Mouse (Mus musculus) limb, embryonic 12.5 days (tissue): ENCODE results near the gene Mrps14. TPM values are rescaled to one million over a fixed set of nuclear protein-coding genes. Genes with fewer than 3 reads are reported as not detected.
A peak's percentile ranks its signal among the peaks of the same experiment; 100 is the strongest.

ENCODE experiments used
- ATAC-seq: fragments of 200-750 bp; cut with Nextera tagmentation; 2 replicates; pipeline ENCODE4 v1.8.0; 2017; ENCODE audit warnings: low read depth, moderate TSS enrichment; ENCODE audit not compliant: insufficient number of reproducible peaks, insufficient read depth, low FRiP score, low TSS enrichment
- H3K27ac ChIP-seq: fragments of 300-500 bp; sonication (generic); 2 replicates; pipeline ENCODE4 v1.5.1; 2016; ENCODE audit warnings: mild to moderate bottlenecking, moderate library complexity
- H3K27me3 ChIP-seq: fragments of 300-500 bp; sonication (generic); 2 replicates; pipeline ENCODE4 v1.6.1; 2016; ENCODE audit warnings: mild to moderate bottlenecking, moderate library complexity
- H3K36me3 ChIP-seq: fragments of 300-500 bp; sonication (generic); 2 replicates; pipeline ENCODE4 v1.6.1; 2016; ENCODE audit warnings: mild to moderate bottlenecking, moderate library complexity
- H3K4me1 ChIP-seq: fragments of 300-500 bp; sonication (generic); replicated peaks from 2 replicates; pipeline ENCODE4 v1.6.1; 2016
- H3K4me2 ChIP-seq: fragments of 300-500 bp; sonication (generic); 2 replicates; pipeline ENCODE4 v1.6.1; 2016; ENCODE audit warnings: mild to moderate bottlenecking, moderate library complexity
- H3K4me3 ChIP-seq: fragments of 300-500 bp; sonication (generic); replicated peaks from 2 replicates; pipeline ENCODE4 v1.5.1; 2016; ENCODE audit warnings: mild to moderate bottlenecking
- H3K9ac ChIP-seq: fragments of 300-500 bp; sonication (generic); replicated peaks from 2 replicates; pipeline ENCODE4 v1.6.1; 2016; ENCODE audit warnings: mild to moderate bottlenecking, moderate library complexity
- H3K9me3 ChIP-seq: fragments of 300-500 bp; sonication (generic); 2 replicates; pipeline ENCODE4 v1.6.1; 2016; ENCODE audit warnings: mild to moderate bottlenecking, moderate library complexity
- WGBS: fragments of 180-500 bp; shearing (Covaris S2); methylation state at CpG from one replicate; pipeline ENCODE4 v1.1.7; 2016; 5-methylcytosine and 5-hydroxymethylcytosine counted together
- polyA plus RNA-seq: library from polyadenylated mRNA; unstranded; fragments of >200 nt; fragmentation: Nextera tagmentation; extraction: Ambion mirVana; gene quantifications from 2 replicates; pipeline ENCODE4 v1.2.1, GENCODE M21; 2016

The Mrps14 gene
- polyA plus RNA-seq, 1 experiment from 2014 or later: 262 TPM

DNA sequence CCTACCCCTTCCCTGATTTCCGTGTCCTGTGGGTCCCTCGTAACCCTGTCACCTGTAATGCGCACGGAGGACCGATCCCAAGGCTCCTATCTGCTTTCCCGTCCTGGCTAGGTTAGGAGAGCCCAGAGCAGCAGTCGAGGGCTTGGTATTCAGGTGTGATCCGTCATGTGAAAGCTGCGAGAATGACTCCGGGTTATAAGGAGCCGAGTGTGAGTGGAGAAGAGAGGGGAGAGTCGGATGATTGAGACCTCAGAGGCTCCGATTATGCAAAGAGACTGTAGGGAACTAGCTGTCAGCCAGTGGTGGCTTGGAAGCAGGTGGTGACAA is 285 bp downstream of the Mrps14 start:
- WGBS: 0% methylated on average over 13 of the region's 13 CpGs

DNA sequence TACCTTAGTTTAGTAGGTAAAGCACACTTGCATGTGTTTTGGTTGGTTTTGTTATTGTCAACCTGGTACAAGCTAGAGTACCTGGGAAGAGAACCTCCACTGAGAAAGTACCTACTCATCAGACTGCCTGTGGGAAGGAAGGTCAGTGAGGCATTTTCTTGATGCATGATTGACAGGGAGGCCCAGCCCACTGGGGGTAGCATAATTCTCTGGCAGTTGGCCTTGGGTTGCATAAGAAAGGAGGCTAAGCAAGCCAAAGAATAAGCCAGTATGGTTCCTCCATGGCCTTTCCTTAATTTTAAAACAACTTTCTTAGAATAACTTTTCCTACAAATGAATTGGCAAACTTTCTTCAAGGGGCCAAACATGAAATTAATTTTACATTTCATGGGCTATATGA is 10.5 kb downstream of the Mrps14 start:
- no peak overlapping the region for H3K4me3 ChIP-seq
- H3K27me3 ChIP-seq: no peaks in the 10 kb centered on the region
- H3K9me3 ChIP-seq: no peaks in the 10 kb centered on the region
- H3K4me1 ChIP-seq: 0 out of 2 replicates have a peak, but pooled peaks cover under 1% of the 10 kb centered on the region
- peaks cover 70% of the 10 kb centered on the region for H3K36me3 ChIP-seq
- H3K4me2 ChIP-seq: no peak overlapping the region
- ATAC-seq: no peak
- no peak overlapping the region for H3K27ac ChIP-seq
- H3K9ac ChIP-seq: no peak overlapping the region

More for the DNA sequence above, 285 bp downstream of the Mrps14 start:
- H3K4me3 ChIP-seq: peak overlapping the region; percentile 83
- H3K4me1 ChIP-seq: peaks cover 3% of the 10 kb centered on the region
- peak overlapping the region; percentile 79 for H3K9ac ChIP-seq
- H3K27me3 ChIP-seq: no peaks in the 10 kb centered on the region
- ATAC-seq: no peak
- H3K27ac ChIP-seq: peak overlapping the region; percentile 79
- peak overlapping the region; percentile 82 for H3K4me2 ChIP-seq
- no peaks in the 10 kb centered on the region for H3K9me3 ChIP-seq
- H3K36me3 ChIP-seq: peaks cover 28% of the 10 kb centered on the region

DNA sequence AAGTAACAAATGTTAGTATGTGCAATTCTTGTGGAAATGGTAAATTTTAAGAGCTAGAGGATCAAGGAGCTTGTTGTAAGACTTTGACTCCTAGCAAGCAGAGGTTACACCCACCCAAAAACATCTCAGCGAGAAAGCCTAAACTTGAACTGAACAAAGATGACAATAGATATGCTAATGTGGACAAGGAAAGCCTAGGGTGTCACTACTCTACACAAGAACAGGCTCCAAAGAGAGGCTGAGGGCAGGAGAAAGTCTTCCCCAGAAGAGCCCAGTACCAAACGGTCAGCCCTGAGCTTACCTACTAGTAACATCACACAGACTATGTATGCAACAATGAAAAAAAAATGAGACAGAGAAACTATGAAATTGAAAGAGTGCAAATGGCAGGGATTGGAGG is 14.8 kb downstream of the Mrps14 start:
- Histone ChIP-seq H3K9me3 (no peaks in the 10 kb centered on the region), H3K4me2 (no peak overlapping the region), H3K36me3 (peaks cover 31% of the 10 kb centered on the region), H3K27ac (no peak overlapping the region), H3K9ac (no peak overlapping the region), H3K27me3 (no peaks in the 10 kb centered on the region), H3K4me1 (peaks cover 10% of the 10 kb centered on the region), H3K4me3 (no peak overlapping the region)
- 85% methylated on average over 2 of the region's 2 CpGs for WGBS
- ATAC-seq: no peak

DNA sequence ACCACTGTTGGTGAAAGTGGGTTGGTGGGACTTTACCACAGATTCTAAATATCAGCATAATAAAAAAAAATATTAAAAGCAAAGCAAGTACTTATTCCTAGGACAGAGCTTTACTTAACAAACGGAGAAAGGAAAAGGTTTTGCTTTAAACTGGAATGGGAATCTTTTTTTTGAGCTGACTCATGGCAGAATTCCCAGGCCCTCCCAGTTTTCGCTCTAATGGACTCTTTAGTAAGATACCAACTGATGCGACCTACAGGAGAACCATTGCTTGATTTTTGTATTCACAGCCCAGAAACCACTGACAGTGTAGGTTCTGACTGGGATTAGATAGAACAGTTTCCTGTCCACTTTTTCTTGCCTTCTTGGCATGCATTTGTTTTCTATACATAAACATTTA is 15.6 kb downstream of the Mrps14 start:
- peaks cover 10% of the 10 kb centered on the region for H3K4me1 ChIP-seq
- peak overlapping the region; percentile 87 for H3K4me3 ChIP-seq
- no peak overlapping the region for H3K9ac ChIP-seq
- no peaks in the 10 kb centered on the region for H3K9me3 ChIP-seq
- H3K36me3 ChIP-seq: peaks cover 25% of the 10 kb centered on the region
- WGBS: 74% methylated on average over 3 of the region's 3 CpGs
- H3K4me2 ChIP-seq: peak overlapping the region; percentile 68
- H3K27me3 ChIP-seq: no peaks in the 10 kb centered on the region
- ATAC-seq: no peak
- no peak overlapping the region for H3K27ac ChIP-seq

DNA sequence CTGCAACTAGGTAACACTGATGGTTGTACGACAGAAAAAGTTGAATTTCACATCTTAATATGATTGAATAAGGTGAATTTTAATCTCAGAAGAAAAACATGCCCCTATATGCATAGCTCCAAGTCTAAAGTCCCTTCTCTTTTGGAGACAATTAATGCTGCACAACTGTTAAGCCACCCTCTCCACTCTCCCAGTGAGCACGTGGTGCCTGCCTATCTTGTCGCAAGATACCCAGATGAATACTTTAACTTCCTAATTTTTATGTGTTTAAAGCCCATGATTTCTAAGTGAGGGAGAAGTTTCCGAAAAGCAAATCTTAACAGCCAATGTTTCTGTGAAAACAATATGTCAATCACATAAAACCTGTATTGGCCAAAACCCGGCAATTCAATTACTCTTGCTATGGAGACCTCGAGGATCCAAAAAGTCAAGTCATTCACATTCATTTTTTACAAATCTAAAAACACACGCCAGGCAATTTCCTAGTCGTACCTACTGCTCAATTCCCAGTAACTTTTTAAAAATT is 16.6 kb downstream of the Mrps14 start:
- peak overlapping the region; percentile 87 for H3K4me3 ChIP-seq
- H3K9me3 ChIP-seq: no peaks in the 10 kb centered on the region
- H3K27ac ChIP-seq: peak overlapping the region; percentile 98; the same call in 1 of the 2 replicates
- H3K27me3 ChIP-seq: no peaks in the 10 kb centered on the region
- H3K9ac ChIP-seq: peak overlapping the region; percentile 93
- peaks cover 10% of the 10 kb centered on the region for H3K4me1 ChIP-seq
- ATAC-seq: no peak
- peaks cover 14% of the 10 kb centered on the region for H3K36me3 ChIP-seq
- H3K4me2 ChIP-seq: peak overlapping the region; percentile 68
- 2% methylated on average over 8 of the region's 8 CpGs for WGBS

DNA sequence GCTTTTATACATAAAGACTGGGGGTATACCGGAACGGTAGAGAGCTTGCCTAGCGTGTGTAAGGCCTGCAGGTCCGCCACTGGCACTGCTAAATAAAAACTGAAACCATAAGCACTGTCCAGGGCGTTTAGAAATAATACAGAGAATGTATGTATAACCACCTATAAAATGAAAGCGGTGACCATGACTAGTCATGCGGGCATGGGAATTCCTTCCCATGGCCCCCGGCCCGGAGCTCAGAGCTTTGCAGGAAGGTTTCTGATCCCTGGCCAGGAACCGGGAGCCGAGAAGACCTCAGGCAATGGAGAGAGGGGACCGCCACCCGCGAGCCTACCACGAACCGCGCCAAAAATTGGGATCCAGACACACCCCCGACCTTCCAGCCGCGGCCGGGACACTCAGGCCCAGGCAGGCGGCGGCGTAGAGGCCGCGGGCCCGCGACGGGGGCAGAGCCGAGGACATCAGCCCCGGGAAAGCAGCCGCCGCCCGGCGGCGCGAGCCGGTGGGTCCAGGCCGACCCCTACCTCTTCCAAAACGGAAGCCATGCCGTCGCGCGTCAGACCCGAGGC is 17.2 kb downstream of the Mrps14 start:
- Histone ChIP-seq H3K4me2 (peak overlapping the region; percentile 68), H3K4me3 (peak overlapping the region; percentile 87)
- peak; percentile 75 for ATAC-seq

DNA sequence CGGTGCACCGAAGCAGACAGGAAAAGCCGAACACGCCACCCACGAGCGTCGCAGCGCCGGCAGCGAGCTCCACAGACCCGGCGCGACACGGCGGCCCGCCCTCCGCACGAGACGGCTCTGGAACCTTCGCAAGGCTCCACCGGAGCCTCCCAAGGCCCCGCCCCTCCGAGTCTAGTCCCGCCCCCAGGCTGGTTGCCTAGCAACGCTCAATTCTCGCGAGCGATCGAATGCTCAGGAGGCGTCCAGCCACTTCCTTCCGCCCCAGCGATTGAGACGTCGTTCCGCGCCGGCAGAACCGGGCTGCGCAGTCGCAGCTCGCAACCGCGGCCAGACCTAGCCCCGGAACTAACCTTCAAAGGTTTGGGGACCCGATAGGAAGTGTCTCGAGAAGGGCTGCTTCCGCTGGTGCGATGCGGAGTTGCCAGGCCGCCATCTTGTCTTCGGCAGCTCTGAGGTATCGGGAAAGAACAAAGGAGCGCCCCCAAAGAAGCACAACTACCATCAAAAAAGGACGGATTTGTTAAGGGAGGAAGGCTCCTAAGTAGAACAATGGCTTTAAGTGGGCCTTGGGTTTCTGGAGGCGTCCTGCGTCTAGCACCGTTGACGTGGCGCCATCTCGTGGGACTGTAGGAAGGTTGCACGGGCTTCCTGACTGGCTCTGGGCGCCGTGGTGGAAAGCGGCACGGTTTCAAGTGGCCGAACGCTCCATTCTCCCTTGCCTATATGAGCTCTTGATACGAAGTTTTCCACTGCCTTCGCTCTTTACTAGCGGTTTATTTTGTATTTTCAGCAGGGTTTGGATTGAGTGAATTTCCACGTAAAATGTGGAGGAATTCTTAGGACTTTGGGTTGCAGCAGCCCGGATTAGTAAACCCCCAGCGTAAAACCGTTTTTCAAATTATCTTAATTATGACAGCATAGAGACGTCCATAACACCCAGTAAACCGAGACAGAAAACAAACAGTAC is 18.0 kb downstream of the Mrps14 start, which contains the start of gene Cacybp:
Gene Cacybp (minus strand): TSS at position 173 of the 967 bp plus-strand sequence.
- peak within 1 kb of the TSS; percentile 98 for H3K27ac ChIP-seq
- peaks cover under 1% of the 10 kb centered on the region; the same call in 1 of the 2 replicates for H3K36me3 ChIP-seq
- no peaks in the 10 kb centered on the region for H3K27me3 ChIP-seq
- H3K9me3 ChIP-seq: no peaks in the 10 kb centered on the region
- peak within 1 kb of the TSS; percentile 93 for H3K9ac ChIP-seq
- under 1% methylated on average over 76 of the region's 76 CpGs for WGBS
- ATAC-seq: peak; percentile 99
- H3K4me2 ChIP-seq: peak within 1 kb of the TSS; percentile 68
- peaks cover 10% of the 10 kb centered on the region for H3K4me1 ChIP-seq
- peak within 1 kb of the TSS; percentile 87 for H3K4me3 ChIP-seq

More for the DNA sequence above, 17.2 kb downstream of the Mrps14 start:
- Histone ChIP-seq H3K36me3 (peaks cover 9% of the 10 kb centered on the region; the same call in 1 of the 2 replicates), H3K27ac (peak overlapping the region; percentile 98), H3K9ac (peak overlapping the region; percentile 93), H3K9me3 (no peaks in the 10 kb centered on the region), H3K27me3 (no peaks in the 10 kb centered on the region), H3K4me1 (peaks cover 10% of the 10 kb centered on the region)
- WGBS: under 1% methylated on average over 45 of the region's 45 CpGs

DNA sequence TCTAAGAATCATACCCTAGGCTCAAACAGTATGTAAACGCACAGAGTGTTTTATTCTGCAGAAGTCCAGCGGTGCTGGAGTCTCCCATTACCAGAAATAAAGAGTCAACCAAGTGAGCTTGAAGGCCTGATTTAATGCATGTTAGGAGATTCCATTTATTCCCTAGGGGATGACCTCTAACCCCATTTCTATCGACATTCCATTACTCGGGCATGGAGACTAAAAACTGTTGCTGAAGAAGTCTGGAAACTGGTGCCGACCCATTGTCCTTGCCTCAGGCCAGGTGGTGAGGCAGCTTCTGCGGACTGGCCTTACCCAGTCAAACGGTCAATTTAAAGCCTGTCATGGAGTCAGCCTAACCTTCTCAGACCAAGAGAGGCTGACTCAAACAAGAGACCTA is 19.2 kb downstream of the Mrps14 start:
- Histone ChIP-seq H3K9me3 (no peaks in the 10 kb centered on the region), H3K27me3 (no peaks in the 10 kb centered on the region), H3K36me3 (no peaks in the 10 kb centered on the region), H3K9ac (no peak overlapping the region), H3K4me2 (peak overlapping the region; percentile 68; the same call in 1 of the 2 replicates), H3K27ac (no peak overlapping the region), H3K4me1 (peaks cover 10% of the 10 kb centered on the region), H3K4me3 (no peak overlapping the region)
- no peak for ATAC-seq
- 88% methylated on average over 7 of the region's 7 CpGs for WGBS

DNA sequence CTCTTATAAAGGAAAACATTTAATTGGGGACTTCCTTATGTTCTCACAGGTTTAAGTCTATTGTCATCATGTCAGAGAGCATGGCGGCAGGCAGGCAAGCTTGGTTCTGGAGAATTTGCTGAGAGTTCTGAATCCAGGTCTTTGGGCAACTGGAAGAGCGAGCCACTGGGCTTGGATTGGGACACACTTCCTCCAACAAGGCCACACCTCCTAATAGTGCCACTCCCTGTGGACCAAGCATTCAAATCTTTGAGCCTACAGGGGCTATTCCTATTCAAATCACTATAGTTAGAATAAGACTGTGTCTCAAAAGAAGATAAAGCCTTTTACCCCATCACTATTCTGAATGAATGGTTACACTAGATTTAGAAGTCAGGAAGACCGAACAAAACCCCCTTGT is 22.9 kb downstream of the Mrps14 start:
- Histone ChIP-seq H3K4me2 (no peak overlapping the region), H3K9ac (no peak overlapping the region), H3K4me3 (no peak overlapping the region), H3K4me1 (no peaks in the 10 kb centered on the region), H3K27ac (no peak overlapping the region), H3K27me3 (no peaks in the 10 kb centered on the region), H3K36me3 (no peaks in the 10 kb centered on the region), H3K9me3 (no peaks in the 10 kb centered on the region)
- ATAC-seq: no peak
- 86% methylated on average over 3 of the region's 3 CpGs for WGBS

DNA sequence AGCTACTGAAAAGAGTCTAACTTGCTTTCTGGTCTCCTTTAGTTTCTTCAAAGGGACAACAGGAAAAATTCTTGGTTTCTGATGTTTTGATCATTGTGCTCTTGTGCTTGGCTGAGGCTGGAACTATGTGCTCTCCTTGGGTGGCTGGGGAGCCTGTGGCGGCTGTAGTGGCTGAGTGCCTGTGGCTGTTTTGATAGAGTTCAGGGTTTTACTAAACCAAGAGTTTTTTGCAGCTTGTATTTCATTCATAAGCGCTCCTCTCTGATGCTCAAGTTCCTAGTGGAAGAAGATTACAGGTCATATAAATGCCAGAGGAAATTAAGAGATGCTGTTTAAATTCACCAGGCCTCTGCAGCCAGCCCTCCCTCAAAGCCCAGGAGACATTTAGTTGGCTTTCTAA is 29.1 kb downstream of the Mrps14 start:
- no peak for ATAC-seq
- Histone ChIP-seq H3K4me1 (peaks cover 3% of the 10 kb centered on the region; the same call in 1 of the 2 replicates), H3K27ac (no peak overlapping the region), H3K9ac (no peak overlapping the region), H3K4me2 (no peak overlapping the region), H3K27me3 (no peaks in the 10 kb centered on the region), H3K9me3 (no peaks in the 10 kb centered on the region), H3K4me3 (no peak overlapping the region), H3K36me3 (no peaks in the 10 kb centered on the region)
- 30% methylated on average over 2 of the region's 2 CpGs for WGBS

DNA sequence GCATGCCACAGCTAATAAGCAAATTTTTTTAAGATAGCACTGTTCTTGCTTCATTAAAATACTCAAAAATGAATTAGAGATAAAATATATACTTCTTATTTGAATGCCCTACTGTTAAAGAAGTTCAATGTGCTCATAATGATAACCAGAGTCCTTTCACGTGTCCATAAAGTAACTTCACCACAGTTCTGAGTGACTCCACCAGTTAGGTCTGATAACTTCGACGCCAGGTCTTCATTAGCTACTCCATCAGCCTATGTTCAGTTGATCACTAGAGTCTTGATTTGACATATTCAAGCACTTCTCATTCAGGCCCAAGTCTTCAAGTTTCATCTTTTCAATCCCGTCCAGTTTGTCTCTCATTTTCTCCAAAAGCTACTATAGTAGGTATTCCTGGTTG is 32.2 kb downstream of the Mrps14 start:
- WGBS: 84% methylated on average over 4 of the region's 4 CpGs
- no peak overlapping the region for H3K4me2 ChIP-seq
- no peak for ATAC-seq
- no peaks in the 10 kb centered on the region for H3K9me3 ChIP-seq
- H3K4me1 ChIP-seq: peaks cover 3% of the 10 kb centered on the region; the same call in 1 of the 2 replicates
- no peaks in the 10 kb centered on the region for H3K36me3 ChIP-seq
- no peak overlapping the region for H3K9ac ChIP-seq
- no peaks in the 10 kb centered on the region for H3K27me3 ChIP-seq
- no peak overlapping the region for H3K27ac ChIP-seq
- H3K4me3 ChIP-seq: no peak overlapping the region
